Mouse (Mus musculus) erythroblast, adult 5-6 weeks (primary cell): ENCODE results near the gene Cadps. TPM values are rescaled to one million over a fixed set of nuclear protein-coding genes. Genes with fewer than 3 reads are reported as not detected.

Source experiments
- ATAC-seq: replicated peaks from 2 replicates; pipeline ENCODE4 v1.8.0; 2016; ENCODE audit warnings: moderate number of reproducible peaks, mild to moderate bottlenecking, moderate TSS enrichment, inconsistent platforms; ENCODE audit not compliant: poor library complexity, low FRiP score, severe bottlenecking
- total RNA-seq, 2 experiments: library from RNA; stranded (forward) in 1 of 2; stranded (reverse) in 1 of 2; fragments of 150-400 nt in 1 of 2; fragments of 200-764, 138-1000 nt in 1 of 2; gene quantifications; 2 replicates each; pipeline versions ENCODE4 v1.2.3 to v1.2.4; 2015 to 2017; ENCODE audit warnings: low replicate concordance in 2 of 2

Cadps gene
- total RNA-seq, 2 experiments from 2014 or later = not detected

GRCm38 (mm10) chr14:12405201-12405600 lies 417.7 kb downstream of the Cadps start:
- ATAC-seq = no peak

- ATAC-seq = no peak
Measured at GRCm38 (mm10) chr14:12404724-12405123, 418.2 kb downstream of the Cadps start.

- no peak for ATAC-seq
Measured at GRCm38 (mm10) chr14:12404052-12404451, 418.8 kb downstream of the Cadps start.

- ATAC-seq = no peak
Measured at GRCm38 (mm10) chr14:12400116-12400515, 422.8 kb downstream of the Cadps start.

GRCm38 (mm10) chr14:12397561-12397960 lies 425.3 kb downstream of the Cadps start:
- no peak for ATAC-seq

- ATAC-seq = no peak
Measured at GRCm38 (mm10) chr14:12394318-12394717, 428.6 kb downstream of the Cadps start.

GRCm38 (mm10) chr14:12393271-12393861 lies 429.5 kb downstream of the Cadps start:
- ATAC-seq = no peak

- no peak for ATAC-seq
Measured at GRCm38 (mm10) chr14:12391167-12391566, 431.7 kb downstream of the Cadps start.

GRCm38 (mm10) chr14:12388806-12389436 lies 434.0 kb downstream of the Cadps start:
- no peak for ATAC-seq

- no peak for ATAC-seq
Measured at GRCm38 (mm10) chr14:12388192-12388795, 434.6 kb downstream of the Cadps start.

GRCm38 (mm10) chr14:12387176-12387575 lies 435.7 kb downstream of the Cadps start:
- ATAC-seq = no peak

- no peak for ATAC-seq
Measured at GRCm38 (mm10) chr14:12377883-12378282, 445.0 kb downstream of the Cadps start.

- ATAC-seq = no peak
Measured at GRCm38 (mm10) chr14:12377289-12377688, 445.6 kb downstream of the Cadps start.

- ATAC-seq = no peak
Measured at GRCm38 (mm10) chr14:12375451-12375850, 447.4 kb downstream of the Cadps start.

GRCm38 (mm10) chr14:12350271-12350916 lies 472.5 kb downstream of the Cadps start:
- no peak for ATAC-seq

GRCm38 (mm10) chr14:12349334-12350090 lies 473.4 kb downstream of the Cadps start:
- no peak for ATAC-seq

GRCm38 (mm10) chr14:12348089-12348488 lies 474.8 kb downstream of the Cadps start, which contains the start of gene Fezf2:
Gene Fezf2, minus strand, starts transcription at chr14:12348189.
- no peak for ATAC-seq

GRCm38 (mm10) chr14:12346865-12347600 lies 475.8 kb downstream of the Cadps start:
- ATAC-seq = no peak
